Mouse (Mus musculus) ES-E14 (cell line): ENCODE results near the gene Clrn3.

Source experiments
- CHD2 ChIP-seq: IDR thresholded peaks from 2 replicates; pipeline ENCODE4 v1.6.1; 2014; ENCODE audit warnings: mild to moderate bottlenecking, low read depth, low read length, inconsistent platforms
- ZNF384 ChIP-seq: IDR thresholded peaks from 2 replicates; pipeline ENCODE4 v1.6.1; 2012; ENCODE audit warnings: low read depth, low read length, inconsistent platforms

- no peak for TF ChIP-seq CHD2
- no peak for TF ChIP-seq ZNF384
These were observed 1.8 kb downstream of the Clrn3 start for GRCm38 (mm10) chr7:135526574-135527152.
